ENCODE assay signal across 20 mouse cellular contexts in the genomic region with DNA sequence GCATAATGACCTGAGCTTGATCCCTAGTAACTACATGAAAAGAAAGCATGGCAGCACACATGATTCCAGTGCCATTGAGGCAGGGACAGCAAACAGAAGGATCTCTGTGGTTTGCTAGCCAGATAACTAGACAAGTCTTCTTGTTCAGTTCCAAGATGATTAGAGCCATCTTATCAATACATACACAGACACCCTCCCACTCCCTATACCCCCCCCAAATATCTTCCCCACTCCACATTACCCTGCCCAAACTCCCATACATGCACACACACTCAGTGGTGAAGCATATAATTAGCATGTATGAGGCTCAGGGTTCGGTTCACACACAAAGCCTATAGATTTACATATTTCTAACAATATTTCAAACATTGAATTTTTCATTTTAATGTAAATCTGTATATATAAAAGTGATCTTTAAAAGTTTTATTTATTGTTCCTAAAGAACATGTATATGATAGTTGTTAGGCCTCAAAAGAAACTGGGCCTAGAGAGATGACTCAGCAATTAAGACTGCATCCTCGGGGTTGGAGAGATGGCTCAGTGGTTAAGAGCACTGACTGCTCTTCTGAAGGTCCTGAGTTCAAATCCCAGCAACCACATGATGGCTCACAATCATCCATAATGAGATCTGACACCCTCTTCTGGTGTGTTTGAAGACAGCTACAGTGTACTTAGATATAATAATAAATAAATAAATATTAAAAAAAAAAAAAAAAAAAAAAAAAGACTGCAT. TPM values are rescaled to one million over a fixed set of nuclear protein-coding genes. Genes with fewer than 3 reads are reported as not detected.
"Had no signal": no experiment of that assay in that cellular context is flagged by ENCODE, and none has a peak within 500 bp of the region (broad histone marks: within the 10 kb centered on the region; RNA-seq: fewer than 3 reads in every experiment).

No protein-coding gene starts in this region.

- ATAC-seq: inflammation-experienced regulatory T-cells, adult 6 months; intestine, embryonic 16.5 days; midbrain, embryonic 13.5 days; midbrain, embryonic 16.5 days had no signal

- DNase-seq: kidney, adult 18-20 months; kidney, adult 9 months; kidney, postnatal 14 days; layer of hippocampus, adult 9-11 months; lung, adult 2 months; lung, postnatal 14 days; thymus, adult 2 months; thymus, postnatal 14 days had no signal

- H3K9ac ChIP-seq: midbrain, embryonic 13.5 days; neural tube, embryonic 13.5 days had no signal

- H3K27me3 ChIP-seq: megakaryocyte, embryonic 14.5 days; midbrain, embryonic 13.5 days; neural tube, embryonic 13.5 days had no signal

- H3K4me2 ChIP-seq: midbrain, embryonic 13.5 days; neural tube, embryonic 13.5 days had no signal

- H3K4me3 ChIP-seq: layer of hippocampus, adult 2 months; megakaryocyte, embryonic 14.5 days; midbrain, embryonic 10.5 days; midbrain, embryonic 13.5 days; myocyte; neural tube, embryonic 13.5 days had no signal

- H3K4me1 ChIP-seq: midbrain, embryonic 10.5 days; midbrain, embryonic 13.5 days; neural tube, embryonic 13.5 days had no signal

- H3K27ac ChIP-seq: layer of hippocampus, adult 2 months; macrophage; midbrain, embryonic 10.5 days; midbrain, embryonic 13.5 days; neural tube, embryonic 13.5 days had no signal

- H3K9me3 ChIP-seq: megakaryocyte, embryonic 14.5 days; midbrain, embryonic 10.5 days; midbrain, embryonic 13.5 days; neural tube, embryonic 13.5 days had no signal

RNA-seq across cellular contexts. Expression of gene Serpind1, which starts 52.6 kb away (rescaled TPM):
- polyA plus RNA-seq: macrophage; small intestine, adult 2 months; testis, adult 2 months had no signal
